Comparison of ENCODE assay signal across 22 mouse cellular contexts in the genomic region with DNA sequence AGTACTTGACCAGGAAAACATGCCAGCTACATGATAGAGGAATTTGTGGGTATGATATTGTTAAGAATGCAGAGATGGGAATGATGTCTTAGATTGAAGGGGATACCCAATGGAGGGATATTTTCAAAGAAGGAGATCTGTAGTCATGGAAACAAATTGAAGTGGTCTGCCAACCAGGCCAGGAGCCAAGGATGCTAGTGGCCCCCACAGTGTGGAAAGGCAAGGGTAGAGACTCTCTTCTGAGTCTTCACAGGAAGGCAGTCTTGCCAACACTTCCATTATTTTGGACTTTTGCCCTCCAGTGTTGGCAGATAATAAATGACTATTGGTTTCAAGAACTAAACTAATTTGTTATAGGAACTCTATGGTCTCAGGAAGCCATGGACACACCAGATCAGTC.
DNase-seq lines count a peak whose midpoint lies in the region; ATAC-seq lines count a peak whose summit lies in the region.
"Had no signal": no experiment of that assay in that cellular context is flagged by ENCODE, and none has a peak within 500 bp of the region (broad histone marks: within the 10 kb centered on the region; RNA-seq: fewer than 3 reads in every experiment).

No protein-coding gene starts in this region.

- H3K27ac ChIP-seq in hindbrain, embryonic 16.5 days (ENCODE audit: low read depth, low read length): no peak overlapping the region
- no peak overlapping the region for H3K27ac ChIP-seq in hindbrain, embryonic 12.5 days
- H3K27ac ChIP-seq: embryonic facial prominence, embryonic 15.5 days; forebrain, embryonic 10.5 days; heart, embryonic 10.5 days; heart, embryonic 15.5 days had no signal

- no peaks in the 10 kb centered on the region for H3K4me1 ChIP-seq in hindbrain, embryonic 16.5 days (ENCODE audit: control insufficient read depth, insufficient read depth, low read depth, low read length)
- H3K4me1 ChIP-seq in hindbrain, embryonic 12.5 days: no peaks in the 10 kb centered on the region
- H3K4me1 ChIP-seq: embryonic facial prominence, embryonic 15.5 days; forebrain, embryonic 10.5 days; heart, embryonic 10.5 days; heart, embryonic 15.5 days had no signal

- peak; percentile 31 for DNase-seq in cerebellum, adult 9-11 months
- DNase-seq in cerebellum, postnatal 36 days: no peak
- DNase-seq in brain, adult 2 months (ENCODE audit: low read depth, low spot score): peak; percentile 35
- DNase-seq in cerebellum, postnatal 14 days: peak; percentile 73 to 82
- DNase-seq: adrenal gland, postnatal 14 days; embryo, embryonic 11 days; gastrocnemius, postnatal 10 days; heart, adult 18-20 months; heart, postnatal 14 days; kidney, adult 2 months had no signal

- H3K27me3 ChIP-seq in hindbrain, embryonic 16.5 days (replicated peaks; ENCODE audit: control insufficient read depth, insufficient read depth, low read length): no peaks in the 10 kb centered on the region
- no peaks in the 10 kb centered on the region for H3K27me3 ChIP-seq in hindbrain, embryonic 12.5 days
- H3K27me3 ChIP-seq: CH12.LX; embryonic facial prominence, embryonic 15.5 days; heart, embryonic 15.5 days had no signal

- no peaks in the 10 kb centered on the region for H3K36me3 ChIP-seq in hindbrain, embryonic 16.5 days (ENCODE audit: control insufficient read depth, insufficient read depth, low read length)
- no peaks in the 10 kb centered on the region for H3K36me3 ChIP-seq in hindbrain, embryonic 12.5 days
- H3K36me3 ChIP-seq: embryonic facial prominence, embryonic 15.5 days; forebrain, embryonic 10.5 days; heart, embryonic 10.5 days; heart, embryonic 15.5 days had no signal

- H3K9ac ChIP-seq in hindbrain, embryonic 16.5 days (ENCODE audit: low read depth, low read length): no peak overlapping the region
- H3K9ac ChIP-seq in hindbrain, embryonic 12.5 days: no peak overlapping the region
- H3K9ac ChIP-seq: embryonic facial prominence, embryonic 15.5 days; heart, embryonic 15.5 days had no signal

- ATAC-seq in hindbrain, embryonic 16.5 days: peak; percentile 71
- no peak for ATAC-seq in hindbrain, embryonic 12.5 days (ENCODE audit: low FRiP score)
- ATAC-seq: activated CD4-positive, CD25-positive, alpha-beta regulatory T cell, adult 4 months; forebrain, embryonic 16.5 days; intestine, embryonic 16.5 days; Patski had no signal

- H3K4me3 ChIP-seq in hindbrain, embryonic 16.5 days (ENCODE audit: low read length): no peak overlapping the region
- H3K4me3 ChIP-seq in hindbrain, embryonic 12.5 days: no peak overlapping the region
- H3K4me3 ChIP-seq: embryonic facial prominence, embryonic 15.5 days; erythroblast, embryonic 14.5 days; forebrain, embryonic 10.5 days; heart, embryonic 10.5 days; heart, embryonic 15.5 days had no signal

- no peaks in the 10 kb centered on the region for H3K9me3 ChIP-seq in hindbrain, embryonic 16.5 days (ENCODE audit: control insufficient read depth, low read length)
- no peaks in the 10 kb centered on the region for H3K9me3 ChIP-seq in hindbrain, embryonic 12.5 days (replicated peaks)
- H3K9me3 ChIP-seq: embryonic facial prominence, embryonic 15.5 days; forebrain, embryonic 10.5 days; heart, embryonic 10.5 days; heart, embryonic 15.5 days had no signal

- no peak overlapping the region for H3K4me2 ChIP-seq in hindbrain, embryonic 16.5 days (ENCODE audit: low read length)
- no peak overlapping the region for H3K4me2 ChIP-seq in hindbrain, embryonic 12.5 days (replicated peaks)
- H3K4me2 ChIP-seq: embryonic facial prominence, embryonic 15.5 days; heart, embryonic 15.5 days had no signal

Comparison
In these comparisons a context has a peak if more than half of its experiments do, and no peak if none do; other contexts are left out.
1. DNase-seq: peak in cerebellum, adult 9-11 months (single experiment), brain, adult 2 months (single experiment) and cerebellum, postnatal 14 days (2 of 2); none in cerebellum, postnatal 36 days (0 of 2).